Mouse (Mus musculus) ZHBTc4 (cell line): ENCODE results near the gene Lemd2.

Experiments used
- DNase-seq: peaks from one replicate; pipeline ENCODE4 v3.0.0-alpha.2; 2011; ENCODE audit warnings: low read depth, low spot score

Gene Lemd2

DNA sequence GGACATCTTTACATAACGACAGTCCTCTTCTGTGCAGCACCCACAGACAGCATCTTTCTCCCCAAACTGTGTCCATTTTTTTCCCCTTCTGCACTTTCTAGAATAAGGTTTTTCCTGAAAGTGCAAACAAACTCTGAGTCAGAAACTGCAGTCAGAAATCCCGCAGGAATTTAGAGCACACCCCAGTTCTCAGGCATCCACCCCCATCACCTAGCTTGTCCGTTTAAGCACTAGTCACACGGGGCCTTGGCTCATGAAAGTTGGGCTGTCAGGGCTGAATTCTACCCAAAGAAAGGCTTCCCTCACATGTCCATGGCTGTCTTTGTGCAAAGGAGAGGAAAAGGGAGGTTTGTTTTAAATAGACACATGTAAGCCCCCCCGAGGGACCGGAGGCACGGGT, 23.0 kb upstream of the Lemd2 start:
- DNase-seq: no peak

DNA sequence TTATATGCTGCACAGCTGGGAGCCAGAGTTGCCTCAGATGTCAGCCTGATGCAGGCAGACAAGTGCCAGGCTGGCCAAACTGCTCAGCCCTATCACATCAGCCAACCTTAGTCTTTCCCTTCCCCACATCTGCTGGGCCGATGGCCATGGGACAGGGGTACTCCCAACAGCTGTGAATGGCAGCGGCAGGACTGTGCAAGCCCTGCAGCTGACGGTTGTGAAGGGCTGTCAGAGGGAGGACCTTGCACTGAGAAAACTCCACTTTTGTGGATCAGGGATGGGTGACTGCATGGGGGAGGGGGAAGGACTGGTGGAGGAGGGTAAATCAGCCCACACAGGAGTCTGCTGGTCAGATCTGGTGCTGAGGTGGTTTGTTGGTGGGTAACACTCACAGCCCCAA, 22.4 kb upstream of the Lemd2 start:
- no peak for DNase-seq

GRCm38 (mm10) chr17:27225801-27226200, 21.5 kb upstream of the Lemd2 start:
- DNase-seq: no peak

DNA sequence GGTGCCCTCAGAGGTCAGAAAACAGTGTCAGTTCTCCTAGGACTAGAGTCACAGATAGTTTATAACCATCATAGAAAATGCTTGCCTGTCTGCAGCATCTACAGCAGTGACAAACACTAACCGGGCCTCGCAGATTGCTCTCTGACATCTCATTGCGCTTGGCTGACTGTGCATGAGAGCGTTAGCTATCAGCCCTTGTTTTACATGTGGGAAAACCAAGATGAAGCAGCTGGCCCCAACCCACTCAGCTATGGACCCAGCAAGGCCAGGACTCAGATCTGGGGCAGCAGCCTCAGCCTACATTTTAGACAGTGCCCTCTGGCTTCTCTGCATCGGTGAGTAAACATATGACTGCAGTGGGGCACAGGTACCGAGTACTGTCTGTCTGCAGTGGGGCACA, 19.6 kb upstream of the Lemd2 start:
- no peak for DNase-seq

- DNase-seq: no peak
Measured at GRCm38 (mm10) chr17:27221562-27221961, 17.3 kb upstream of the Lemd2 start.

DNA sequence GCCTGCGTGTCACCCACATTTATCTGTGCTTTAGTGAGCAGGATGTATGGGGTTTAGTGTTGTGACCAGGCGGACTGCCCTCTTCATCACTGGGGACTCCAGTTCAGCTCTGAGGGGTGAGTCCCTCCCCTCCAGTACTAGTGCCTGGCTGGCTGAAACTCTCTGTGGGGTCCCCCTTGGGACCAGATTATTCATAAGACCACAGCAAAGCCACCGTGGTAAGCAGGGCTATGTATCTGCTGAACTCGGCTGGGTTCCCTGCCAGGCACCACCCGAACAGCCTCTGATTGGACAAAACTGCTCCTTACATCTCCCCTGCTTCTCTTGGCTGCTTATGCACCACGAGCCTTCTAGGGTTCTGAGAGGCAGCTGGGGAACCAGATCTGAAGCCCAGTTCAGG, 14.6 kb upstream of the Lemd2 start:
- no peak for DNase-seq

GRCm38 (mm10) chr17:27218364-27218763, 14.1 kb upstream of the Lemd2 start:
- DNase-seq: no peak

- DNase-seq: peak; percentile 79
Measured at GRCm38 (mm10) chr17:27212768-27213525, 8.7 kb upstream of the Lemd2 start.

DNA sequence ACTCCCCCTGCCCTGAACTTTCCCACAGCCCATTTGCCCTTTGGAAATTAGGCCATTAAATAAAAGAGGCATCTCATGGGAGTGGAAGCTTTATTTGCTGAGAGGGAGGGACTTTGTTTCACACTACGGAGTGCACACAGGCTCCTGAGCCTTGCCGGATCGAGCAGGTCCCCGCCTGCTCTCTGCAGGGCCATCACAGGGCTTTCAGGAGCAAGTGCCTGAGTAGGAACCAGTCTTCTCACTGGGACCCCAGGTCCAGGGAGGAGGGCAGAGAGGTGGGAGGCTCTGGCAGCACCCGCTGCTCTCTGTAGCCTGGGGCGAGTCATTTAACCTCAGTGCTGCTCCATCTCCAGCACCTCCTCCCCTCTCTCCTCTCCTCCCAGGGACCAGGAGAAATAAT, 7.7 kb upstream of the Lemd2 start:
- no peak for DNase-seq

DNA sequence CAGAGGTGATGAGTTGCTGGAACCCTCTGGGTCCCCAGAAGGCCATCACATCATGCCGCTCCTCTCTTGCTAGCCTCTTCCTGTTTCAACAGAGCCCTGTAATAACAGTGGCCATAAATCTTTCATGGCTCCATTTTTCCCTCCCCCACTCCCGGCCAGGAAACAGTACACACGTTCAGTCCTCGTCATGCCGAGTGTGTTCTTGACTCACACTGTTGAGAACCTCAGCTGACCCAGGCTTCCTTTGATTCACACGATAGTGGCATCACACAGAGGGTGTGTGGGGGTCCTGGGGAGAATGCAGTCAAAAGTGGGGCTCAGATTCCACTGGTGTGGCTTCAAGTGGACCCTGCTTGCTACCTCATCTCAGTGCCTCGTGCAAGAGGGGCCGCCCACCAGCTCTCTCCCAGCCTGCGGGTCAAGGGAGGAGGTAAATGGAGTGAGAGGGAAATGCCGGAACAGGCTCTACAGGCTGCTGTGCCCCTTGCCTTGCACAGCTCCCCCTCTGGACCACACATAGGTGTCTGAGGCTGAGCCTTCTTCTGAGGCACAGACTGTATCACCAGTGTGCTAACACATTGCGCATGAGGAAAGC, 2.9 kb upstream of the Lemd2 start:
- DNase-seq: no peak

DNA sequence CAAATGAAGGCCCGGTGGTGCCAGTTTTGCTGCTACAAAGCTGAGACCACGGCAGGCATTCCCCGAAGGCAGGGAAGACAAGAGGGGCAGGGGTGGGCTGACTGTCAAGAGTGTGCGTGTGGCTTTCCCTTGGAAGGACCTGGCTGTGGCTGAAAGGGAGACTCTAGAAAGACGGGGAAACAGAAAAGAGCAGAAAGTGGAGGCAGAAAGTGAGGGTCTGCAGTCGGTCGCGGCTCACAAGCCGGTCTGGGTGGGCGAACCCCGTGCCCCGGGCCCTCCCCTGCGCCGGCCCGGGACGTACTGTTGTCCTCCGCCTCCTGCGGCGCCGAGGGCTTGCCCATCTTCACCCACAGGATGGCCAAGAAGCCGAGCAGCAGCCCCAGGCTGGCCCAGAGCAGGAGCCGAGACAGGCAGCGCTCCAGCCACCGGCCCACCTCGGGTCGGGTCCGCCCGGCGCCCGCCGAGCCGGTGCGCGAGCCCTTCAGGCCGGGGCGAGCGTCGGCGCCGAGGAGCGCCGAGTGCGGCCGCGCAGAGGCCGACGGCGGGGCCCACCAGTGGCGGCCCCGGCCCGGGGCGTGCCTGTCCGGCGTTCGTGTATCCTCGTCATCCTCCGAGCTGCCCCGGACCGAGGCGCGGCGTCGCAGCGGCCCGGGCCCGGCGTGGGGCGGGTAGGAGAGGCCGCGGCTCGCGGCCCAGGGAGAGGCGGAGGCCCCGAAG, 753 bp downstream of the Lemd2 start:
- DNase-seq: peak; percentile 48

- DNase-seq: no peak
Measured at GRCm38 (mm10) chr17:27202919-27203357, 1.3 kb downstream of the Lemd2 start.

- DNase-seq: peak; percentile 81
Measured at GRCm38 (mm10) chr17:27201981-27202380, 2.3 kb downstream of the Lemd2 start.

DNA sequence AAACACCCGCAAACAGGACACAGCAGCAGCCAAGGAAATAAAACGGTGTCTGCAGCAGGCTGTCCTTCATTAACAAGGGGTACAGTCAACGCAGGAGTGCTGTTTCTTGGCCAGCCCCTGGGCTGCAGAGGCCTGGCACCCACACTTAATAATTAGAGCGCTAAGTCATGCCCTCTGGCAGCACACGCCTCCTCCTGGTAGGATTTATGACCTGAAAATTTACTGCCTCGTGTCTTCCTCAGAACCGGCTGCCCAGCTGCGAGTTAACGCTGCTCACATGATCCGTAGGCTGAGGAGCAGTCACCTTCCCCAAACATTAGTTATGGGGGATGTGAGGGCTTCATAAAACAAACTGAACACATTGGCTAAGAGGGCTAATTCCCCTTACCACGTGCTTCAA, 3.5 kb downstream of the Lemd2 start:
- no peak for DNase-seq

- peak; percentile 45 for DNase-seq
Measured at GRCm38 (mm10) chr17:27199864-27200263, 4.4 kb downstream of the Lemd2 start.

- DNase-seq: no peak
Measured at GRCm38 (mm10) chr17:27199205-27199604, 5.1 kb downstream of the Lemd2 start.

DNA sequence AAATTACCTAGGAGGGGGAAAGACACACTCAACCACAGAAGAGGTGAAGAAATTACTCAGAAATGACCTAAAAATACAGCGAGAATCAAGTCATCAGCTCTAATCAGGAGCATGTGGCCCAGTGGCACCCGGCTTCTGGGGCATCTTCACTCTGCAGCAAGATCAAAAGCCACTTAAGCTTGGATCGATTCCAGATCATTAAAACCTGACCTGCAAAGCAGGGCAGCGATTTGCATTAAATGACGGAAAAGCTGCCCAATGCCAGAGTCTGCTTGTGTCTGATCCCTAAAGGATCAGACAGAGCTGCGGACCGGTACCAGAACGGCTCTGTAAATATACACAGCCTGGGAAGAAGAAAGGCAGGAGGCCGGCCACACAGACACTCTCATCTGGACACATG, 8.1 kb downstream of the Lemd2 start:
- no peak for DNase-seq

GRCm38 (mm10) chr17:27194258-27195185, 9.7 kb downstream of the Lemd2 start:
- no peak for DNase-seq

DNA sequence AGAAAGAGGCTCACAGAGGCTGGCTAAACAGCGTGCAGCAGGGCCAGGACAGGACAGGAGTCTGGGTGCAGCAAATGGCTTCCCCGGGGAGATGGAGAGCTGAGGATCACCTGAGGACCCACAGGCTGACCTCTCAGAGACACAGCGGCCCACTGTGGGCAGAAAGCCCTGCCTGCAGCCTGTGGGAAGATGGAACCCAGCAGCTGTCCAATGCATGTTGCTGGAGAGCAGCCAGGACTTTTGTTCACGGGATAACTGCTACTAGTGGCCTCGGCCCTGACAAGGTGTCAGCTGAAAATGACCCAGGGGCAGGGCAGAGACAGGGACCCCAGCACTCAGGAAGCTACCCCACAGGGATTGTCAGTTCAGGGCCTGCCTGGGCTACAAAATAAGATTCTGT, 12.5 kb downstream of the Lemd2 start:
- DNase-seq: no peak

- no peak for DNase-seq
Measured at GRCm38 (mm10) chr17:27191189-27191588, 13.1 kb downstream of the Lemd2 start.

- peak; percentile 93 for DNase-seq
Measured at GRCm38 (mm10) chr17:27189640-27190216, 14.5 kb downstream of the Lemd2 start.
